In genomic region chr10:73280438-73280837, GRCm38 (mm10) we compare ENCODE assay signal across 25 mouse cellular contexts.
A peak's percentile ranks its signal among the peaks of the same experiment; 100 is the strongest.
DNase-seq lines count a peak whose midpoint lies in the region; ATAC-seq lines count a peak whose summit lies in the region.
"Had no signal": no experiment of that assay in that cellular context is flagged by ENCODE, and none has a peak within 500 bp of the region (broad histone marks: within the 10 kb centered on the region; RNA-seq: fewer than 3 reads in every experiment).

No protein-coding gene starts in this region.

- no peaks in the 10 kb centered on the region for H3K4me1 ChIP-seq in forebrain, embryonic 12.5 days
- no peaks in the 10 kb centered on the region for H3K4me1 ChIP-seq in forebrain, embryonic 10.5 days
- no peaks in the 10 kb centered on the region for H3K4me1 ChIP-seq in midbrain, embryonic 13.5 days (replicated peaks)
- H3K4me1 ChIP-seq in midbrain, embryonic 16.5 days (ENCODE audit: control insufficient read depth, insufficient read depth, low read length): no peaks in the 10 kb centered on the region
- H3K4me1 ChIP-seq in forebrain, embryonic 14.5 days (ENCODE audit: control insufficient read depth, insufficient read depth, low read length): no peaks in the 10 kb centered on the region
- H3K4me1 ChIP-seq: embryonic facial prominence, embryonic 13.5 days; heart, embryonic 15.5 days; hindbrain, embryonic 10.5 days had no signal

- H3K9me3 ChIP-seq in forebrain, embryonic 12.5 days: no peaks in the 10 kb centered on the region
- H3K9me3 ChIP-seq in forebrain, embryonic 10.5 days: no peaks in the 10 kb centered on the region
- H3K9me3 ChIP-seq in midbrain, embryonic 13.5 days: no peaks in the 10 kb centered on the region
- H3K9me3 ChIP-seq in midbrain, embryonic 16.5 days (replicated peaks; ENCODE audit: control insufficient read depth, low read length, poor library complexity, severe bottlenecking): no peaks in the 10 kb centered on the region
- no peaks in the 10 kb centered on the region for H3K9me3 ChIP-seq in forebrain, embryonic 14.5 days (replicated peaks; ENCODE audit: control insufficient read depth, low read length)
- H3K9me3 ChIP-seq: embryonic facial prominence, embryonic 13.5 days; heart, embryonic 15.5 days; hindbrain, embryonic 10.5 days had no signal

- no peak overlapping the region for H3K27ac ChIP-seq in forebrain, embryonic 12.5 days
- no peak overlapping the region for H3K27ac ChIP-seq in forebrain, embryonic 10.5 days
- H3K27ac ChIP-seq in midbrain, embryonic 13.5 days: no peak overlapping the region
- H3K27ac ChIP-seq in midbrain, embryonic 16.5 days (ENCODE audit: low read length): no peak overlapping the region
- H3K27ac ChIP-seq in forebrain, embryonic 14.5 days (ENCODE audit: low read depth, low read length): no peak overlapping the region
- H3K27ac ChIP-seq: embryonic facial prominence, embryonic 13.5 days; heart, adult 2 months; heart, embryonic 15.5 days; hindbrain, embryonic 10.5 days had no signal

- no peaks in the 10 kb centered on the region for H3K27me3 ChIP-seq in forebrain, embryonic 12.5 days
- H3K27me3 ChIP-seq in forebrain, embryonic 10.5 days (ENCODE audit: poor library complexity, severe bottlenecking): no peaks in the 10 kb centered on the region
- no peaks in the 10 kb centered on the region for H3K27me3 ChIP-seq in midbrain, embryonic 13.5 days
- no peaks in the 10 kb centered on the region for H3K27me3 ChIP-seq in midbrain, embryonic 16.5 days (ENCODE audit: control insufficient read depth, insufficient read depth, low read depth, low read length)
- no peaks in the 10 kb centered on the region for H3K27me3 ChIP-seq in forebrain, embryonic 14.5 days (replicated peaks; ENCODE audit: control insufficient read depth, insufficient read depth, low read length)
- H3K27me3 ChIP-seq: embryonic facial prominence, embryonic 13.5 days; heart, embryonic 15.5 days had no signal

- no peaks in the 10 kb centered on the region for H3K36me3 ChIP-seq in forebrain, embryonic 12.5 days (replicated peaks)
- no peaks in the 10 kb centered on the region for H3K36me3 ChIP-seq in forebrain, embryonic 10.5 days (replicated peaks)
- no peaks in the 10 kb centered on the region for H3K36me3 ChIP-seq in midbrain, embryonic 13.5 days
- H3K36me3 ChIP-seq in midbrain, embryonic 16.5 days (ENCODE audit: control insufficient read depth, insufficient read depth, low read length): no peaks in the 10 kb centered on the region
- H3K36me3 ChIP-seq in forebrain, embryonic 14.5 days (ENCODE audit: control insufficient read depth, insufficient read depth, low read length): no peaks in the 10 kb centered on the region
- H3K36me3 ChIP-seq: embryonic facial prominence, embryonic 13.5 days; G1E; heart, embryonic 15.5 days; hindbrain, embryonic 10.5 days had no signal

- WGBS in forebrain, embryonic 12.5 days: 65% methylated on average over 4 of the region's 4 CpGs
- 93% methylated on average over 4 of the region's 4 CpGs for WGBS in forebrain, embryonic 10.5 days
- WGBS in midbrain, embryonic 13.5 days: 70% methylated on average over 4 of the region's 4 CpGs
- WGBS in midbrain, embryonic 16.5 days: 66% methylated on average over 4 of the region's 4 CpGs
- 52% methylated on average over 4 of the region's 4 CpGs for WGBS in forebrain, embryonic 14.5 days

- peak; percentile 53; the same call in 1 of the 2 replicates for ATAC-seq in forebrain, embryonic 12.5 days (ENCODE audit: low FRiP score)
- ATAC-seq in midbrain, embryonic 13.5 days: 0 out of 2 replicates have a peak, but pooled peaks have one; percentile 40
- no peak for ATAC-seq in midbrain, embryonic 16.5 days
- peak; percentile 52; the same call in 1 of the 2 replicates for ATAC-seq in forebrain, embryonic 14.5 days
- ATAC-seq: CD4-positive, CD25-positive, alpha-beta regulatory T cell, adult 4 months; hindbrain, embryonic 16.5 days; inflammation-experienced regulatory T-cells, adult 6 months; intestine, postnatal 0 days had no signal

- no peak overlapping the region for H3K4me2 ChIP-seq in forebrain, embryonic 12.5 days
- no peak overlapping the region for H3K4me2 ChIP-seq in midbrain, embryonic 13.5 days (replicated peaks)
- H3K4me2 ChIP-seq in midbrain, embryonic 16.5 days (ENCODE audit: low read length): no peak overlapping the region
- no peak overlapping the region for H3K4me2 ChIP-seq in forebrain, embryonic 14.5 days (ENCODE audit: low read length)
- H3K4me2 ChIP-seq: embryonic facial prominence, embryonic 13.5 days; heart, embryonic 11.5 days; heart, embryonic 15.5 days had no signal

- no peak for DNase-seq in forebrain, embryonic 10.5 days (ENCODE audit: extremely low spot score, low spot score)
- peak; percentile 37 for DNase-seq in forebrain, embryonic 14.5 days (ENCODE audit: low spot score)
- DNase-seq in frontal cortex, postnatal 25 days (ENCODE audit: low spot score in 2 of 2): no peak
- no peak for DNase-seq in right cerebral cortex, adult 18-20 months
- DNase-seq: adrenal gland, adult 8-10 months; adrenal gland, postnatal 36 days; B cell, adult 2 months; cerebellum, adult 11-12 months; cerebellum, adult 9-10 months; cerebellum, postnatal 25 days; gastrocnemius, postnatal 14 days; heart, adult 2 months; heart, postnatal 14 days had no signal

- no peak overlapping the region for H3K9ac ChIP-seq in forebrain, embryonic 12.5 days
- H3K9ac ChIP-seq in midbrain, embryonic 13.5 days (replicated peaks): no peak overlapping the region
- H3K9ac ChIP-seq in midbrain, embryonic 16.5 days (ENCODE audit: low read depth, low read length): no peak overlapping the region
- H3K9ac ChIP-seq in forebrain, embryonic 14.5 days (ENCODE audit: low read length): no peak overlapping the region
- H3K9ac ChIP-seq: embryonic facial prominence, embryonic 13.5 days; heart, embryonic 15.5 days had no signal

- H3K4me3 ChIP-seq in forebrain, embryonic 12.5 days (replicated peaks): no peak overlapping the region
- H3K4me3 ChIP-seq in forebrain, embryonic 10.5 days: no peak overlapping the region
- no peak overlapping the region for H3K4me3 ChIP-seq in midbrain, embryonic 13.5 days (replicated peaks)
- H3K4me3 ChIP-seq in midbrain, embryonic 16.5 days (ENCODE audit: low read depth, low read length): no peak overlapping the region
- no peak overlapping the region for H3K4me3 ChIP-seq in forebrain, embryonic 14.5 days (ENCODE audit: low read depth, low read length)
- H3K4me3 ChIP-seq: embryonic facial prominence, embryonic 13.5 days; heart, adult 2 months; heart, embryonic 15.5 days; hindbrain, embryonic 10.5 days had no signal
